Mouse (Mus musculus) heart, embryonic 11.5 days (tissue): ENCODE results near the gene Hpse2. TPM values are rescaled to one million over a fixed set of nuclear protein-coding genes. Genes with fewer than 3 reads are reported as not detected.
"Not testable (repeated sequence)": the region's sequence is repeated elsewhere in the genome, so short reads cannot be mapped to it uniquely, and the experiment has no call there.

Experiments used
- ATAC-seq: fragments of 200-750 bp; cut with Nextera tagmentation; replicated peaks from 2 replicates; pipeline ENCODE4 v1.8.0; 2017; ENCODE audit warnings: moderate library complexity; ENCODE audit not compliant: insufficient number of reproducible peaks, low FRiP score, low TSS enrichment
- H3K27ac ChIP-seq: fragments of 300-500 bp; sonication (generic); 2 replicates; pipeline ENCODE4 v1.5.1; 2014; ENCODE audit warnings: mild to moderate bottlenecking, low read depth, low read length
- H3K27me3 ChIP-seq: fragments of 300-500 bp; sonication (generic); 2 replicates; pipeline ENCODE4 v1.6.1; 2014; ENCODE audit warnings: mild to moderate bottlenecking, low read length, mixed read lengths; ENCODE audit not compliant: control insufficient read depth, insufficient read depth
- H3K36me3 ChIP-seq: fragments of 300-500 bp; sonication (generic); 2 replicates; pipeline ENCODE4 v1.6.1; 2014; ENCODE audit warnings: mild to moderate bottlenecking, low read length, moderate library complexity, mixed read lengths; ENCODE audit not compliant: control insufficient read depth, insufficient read depth
- H3K4me1 ChIP-seq: fragments of 300-500 bp; sonication (generic); 2 replicates; pipeline ENCODE4 v1.6.1; 2014; ENCODE audit warnings: low read length; ENCODE audit not compliant: control insufficient read depth, insufficient read depth
- H3K4me2 ChIP-seq: fragments of 300-500 bp; sonication (generic); 2 replicates; pipeline ENCODE4 v1.6.1; 2014; ENCODE audit warnings: mild to moderate bottlenecking, moderate library complexity
- H3K4me3 ChIP-seq: fragments of 300-500 bp; sonication (generic); 2 replicates; pipeline ENCODE4 v1.5.1; 2014; ENCODE audit warnings: low read depth, low read length
- H3K9ac ChIP-seq: fragments of 300-500 bp; sonication (generic); 2 replicates; pipeline ENCODE4 v1.6.1; 2014; ENCODE audit warnings: mild to moderate bottlenecking, low read depth, low read length, moderate library complexity
- H3K9me3 ChIP-seq: fragments of 300-500 bp; sonication (generic); replicated peaks from 2 replicates; pipeline ENCODE4 v1.6.1; 2016; ENCODE audit warnings: low read length; ENCODE audit not compliant: control insufficient read depth
- WGBS: fragments of 180-500 bp; shearing (Covaris S2); extraction: QIAGEN DNeasy Blood & Tissue Kit; methylation state at CpG from one replicate; pipeline ENCODE4 v1.1.7; 2014; ENCODE audit not compliant: insufficient replicate concordance; 5-methylcytosine and 5-hydroxymethylcytosine counted together
- polyA plus RNA-seq: library from polyadenylated mRNA; unstranded; fragments of >200 nt; fragmentation: Nextera tagmentation; extraction: Ambion mirVana; gene quantifications from 2 replicates; pipeline ENCODE4 v1.2.1, GENCODE M21; 2014

Gene Hpse2
- polyA plus RNA-seq, 1 experiment from 2014 or later = 0.27 TPM

GRCm38 (mm10) chr19:43386041-43386952 is 1.9 kb downstream of the Hpse2 start:
- Histone ChIP-seq H3K27me3 (peaks cover 66% of the 10 kb centered on the region), H3K4me3 (peak overlapping the region; percentile 42), H3K9ac (no peak overlapping the region), H3K36me3 (no peaks in the 10 kb centered on the region), H3K27ac (no peak overlapping the region), H3K9me3 (no peaks in the 10 kb centered on the region), H3K4me2 (peak overlapping the region; percentile 77), H3K4me1 (peaks cover 7% of the 10 kb centered on the region)
- 1% methylated on average over 48 of the region's 48 CpGs for WGBS
- ATAC-seq = no peak

- H3K27me3 ChIP-seq = peaks cover 66% of the 10 kb centered on the region
These were observed 2.7 kb downstream of the Hpse2 start for GRCm38 (mm10) chr19:43385451-43385850.

DNA sequence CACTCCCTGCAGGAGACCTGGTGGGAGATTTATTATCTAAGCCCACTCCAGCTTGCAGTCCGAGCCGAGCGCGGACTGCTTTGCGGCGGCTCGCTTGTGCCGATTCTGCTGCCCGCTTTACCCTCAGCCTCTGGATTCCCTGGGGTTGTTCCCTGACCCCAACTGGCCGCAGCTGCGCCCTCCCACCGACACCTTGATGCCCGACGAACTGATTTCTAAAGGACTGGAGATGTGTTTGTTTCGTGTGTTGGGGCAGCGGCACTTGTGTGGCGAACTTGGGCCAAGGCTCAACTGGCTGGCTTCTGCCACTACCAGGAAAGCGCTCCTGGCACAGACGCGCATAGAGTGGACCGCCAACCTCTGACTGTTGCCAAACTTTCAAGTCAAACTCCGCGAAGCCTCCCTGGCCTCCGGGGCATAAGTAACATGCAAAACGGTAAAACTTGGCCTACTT is 3.1 kb downstream of the Hpse2 start:
- H3K9ac ChIP-seq = 0 out of 2 replicates have a peak overlapping the region, but pooled peaks have one; percentile 49
- WGBS = under 1% methylated on average over 25 of the region's 25 CpGs
- H3K4me3 ChIP-seq = peak overlapping the region; percentile 42
- H3K27me3 ChIP-seq = peaks cover 65% of the 10 kb centered on the region
- H3K4me1 ChIP-seq = peaks cover 7% of the 10 kb centered on the region
- ATAC-seq = no peak
- peak overlapping the region; percentile 77 for H3K4me2 ChIP-seq
- no peaks in the 10 kb centered on the region for H3K9me3 ChIP-seq
- no peak overlapping the region for H3K27ac ChIP-seq
- H3K36me3 ChIP-seq = no peaks in the 10 kb centered on the region

More at GRCm38 (mm10) chr19:43385451-43385850, 2.7 kb downstream of the Hpse2 start:
- Histone ChIP-seq H3K9ac (no peak overlapping the region), H3K27ac (no peak overlapping the region), H3K9me3 (no peaks in the 10 kb centered on the region), H3K4me2 (peak overlapping the region; percentile 77), H3K4me1 (peaks cover 7% of the 10 kb centered on the region), H3K36me3 (no peaks in the 10 kb centered on the region), H3K4me3 (peak overlapping the region; percentile 42)
- no peak for ATAC-seq
- 4% methylated on average over 13 of the region's 13 CpGs for WGBS

DNA sequence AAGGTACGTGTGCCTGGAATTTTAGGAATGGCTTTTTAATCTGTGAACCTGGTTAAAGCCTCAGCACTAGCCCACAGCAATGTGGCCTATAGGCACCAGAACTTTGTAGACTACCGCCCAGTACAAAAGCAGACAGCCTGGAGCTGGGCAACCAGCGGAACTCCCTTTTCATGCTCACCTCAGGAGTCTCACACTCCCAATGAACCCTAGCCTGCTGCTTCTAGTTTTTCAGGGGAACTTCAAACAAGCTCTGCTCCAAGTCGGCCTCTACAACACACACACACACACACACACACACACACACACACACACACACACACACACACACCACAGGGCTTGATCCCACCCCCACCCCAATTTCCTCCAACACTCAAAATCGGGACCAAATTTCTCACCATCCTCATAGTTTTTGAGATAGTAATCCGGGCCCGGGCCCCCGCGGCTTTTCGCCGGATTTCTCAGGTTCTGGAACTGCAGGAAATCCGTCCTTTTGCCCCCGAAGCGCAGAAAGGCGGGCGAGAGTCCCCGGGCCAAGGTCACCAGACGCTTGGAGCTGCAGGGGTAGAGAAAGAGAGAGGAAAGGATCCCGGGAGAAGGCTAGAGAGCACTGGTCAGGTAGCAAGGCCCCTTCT is 3.7 kb downstream of the Hpse2 start:
- Histone ChIP-seq H3K9me3 (no peaks in the 10 kb centered on the region), H3K27me3 (peaks cover 61% of the 10 kb centered on the region), H3K4me3 (peak overlapping the region; percentile 42), H3K36me3 (no peaks in the 10 kb centered on the region), H3K4me1 (peaks cover 7% of the 10 kb centered on the region), H3K4me2 (peak overlapping the region; percentile 77), H3K9ac (0 out of 2 replicates have a peak overlapping the region, but pooled peaks have one; percentile 49), H3K27ac (no peak overlapping the region)
- no peak for ATAC-seq
- 3% methylated on average over 19 of the region's 19 CpGs for WGBS

GRCm38 (mm10) chr19:43358830-43359229 is 29.3 kb downstream of the Hpse2 start:
- H3K36me3 ChIP-seq = no peaks in the 10 kb centered on the region
- H3K27me3 ChIP-seq = no peaks in the 10 kb centered on the region
- ATAC-seq = no peak
- H3K9me3 ChIP-seq = no peaks in the 10 kb centered on the region
- no peaks in the 10 kb centered on the region for H3K4me1 ChIP-seq
- 80% methylated on average over 3 of the region's 3 CpGs for WGBS
- H3K4me2 ChIP-seq = no peak overlapping the region
- no peak overlapping the region for H3K4me3 ChIP-seq
- no peak overlapping the region for H3K27ac ChIP-seq
- no peak overlapping the region for H3K9ac ChIP-seq

GRCm38 (mm10) chr19:43311125-43311524 is 77.0 kb downstream of the Hpse2 start:
- Histone ChIP-seq H3K4me1 (no peaks in the 10 kb centered on the region), H3K4me3 (no peak overlapping the region), H3K27ac (no peak overlapping the region), H3K9me3 (no peaks in the 10 kb centered on the region), H3K9ac (no peak overlapping the region), H3K27me3 (no peaks in the 10 kb centered on the region), H3K36me3 (no peaks in the 10 kb centered on the region), H3K4me2 (no peak overlapping the region)
- no peak for ATAC-seq

GRCm38 (mm10) chr19:43306756-43307155 is 81.4 kb downstream of the Hpse2 start:
- H3K36me3 ChIP-seq = no peaks in the 10 kb centered on the region
- no peak overlapping the region for H3K27ac ChIP-seq
- H3K4me1 ChIP-seq = no peaks in the 10 kb centered on the region
- H3K9ac ChIP-seq = no peak overlapping the region
- no peak overlapping the region for H3K4me2 ChIP-seq
- ATAC-seq = no peak
- H3K27me3 ChIP-seq = no peaks in the 10 kb centered on the region
- no peak overlapping the region for H3K4me3 ChIP-seq
- H3K9me3 ChIP-seq = no peaks in the 10 kb centered on the region

DNA sequence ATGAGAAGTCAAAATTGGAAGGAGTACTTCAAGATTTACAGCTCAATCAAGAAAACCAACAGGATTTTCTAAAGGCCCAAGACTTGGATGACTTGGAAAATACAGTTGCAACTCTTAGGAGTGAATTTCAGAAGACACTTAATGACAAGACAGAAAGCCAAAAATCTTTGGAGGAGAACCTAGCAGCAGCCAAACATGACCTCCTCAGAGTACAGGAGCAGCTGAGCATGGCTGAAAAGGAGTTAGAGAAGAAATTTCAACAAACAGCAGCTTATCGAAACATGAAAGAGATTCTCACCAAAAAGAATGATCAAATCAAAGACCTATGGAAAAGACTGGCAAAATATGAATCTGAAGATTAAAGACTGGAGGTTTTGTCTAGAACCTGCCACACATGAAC is 106.8 kb downstream of the Hpse2 start:
- H3K36me3 ChIP-seq, H3K9ac ChIP-seq, H3K4me2 ChIP-seq, H3K4me3 ChIP-seq, H3K27me3 ChIP-seq, ATAC-seq, H3K4me1 ChIP-seq, H3K9me3 ChIP-seq, H3K27ac ChIP-seq: not testable (repeated sequence)
- WGBS = 86% methylated on average over 1 of the region's 1 CpGs
